Mouse (Mus musculus) adrenal gland, adult (tissue): Measurements from ENCODE around the gene Csnk1g2.

Source experiments
- DNase-seq, 2 experiments: peaks; one replicate each; pipeline ENCODE4 v3.0.0; 2022 to 2023; ENCODE audit warnings: low spot score in 1 of 2; ENCODE audit not compliant: inconsistent age in 2 of 2

Gene Csnk1g2

DNA sequence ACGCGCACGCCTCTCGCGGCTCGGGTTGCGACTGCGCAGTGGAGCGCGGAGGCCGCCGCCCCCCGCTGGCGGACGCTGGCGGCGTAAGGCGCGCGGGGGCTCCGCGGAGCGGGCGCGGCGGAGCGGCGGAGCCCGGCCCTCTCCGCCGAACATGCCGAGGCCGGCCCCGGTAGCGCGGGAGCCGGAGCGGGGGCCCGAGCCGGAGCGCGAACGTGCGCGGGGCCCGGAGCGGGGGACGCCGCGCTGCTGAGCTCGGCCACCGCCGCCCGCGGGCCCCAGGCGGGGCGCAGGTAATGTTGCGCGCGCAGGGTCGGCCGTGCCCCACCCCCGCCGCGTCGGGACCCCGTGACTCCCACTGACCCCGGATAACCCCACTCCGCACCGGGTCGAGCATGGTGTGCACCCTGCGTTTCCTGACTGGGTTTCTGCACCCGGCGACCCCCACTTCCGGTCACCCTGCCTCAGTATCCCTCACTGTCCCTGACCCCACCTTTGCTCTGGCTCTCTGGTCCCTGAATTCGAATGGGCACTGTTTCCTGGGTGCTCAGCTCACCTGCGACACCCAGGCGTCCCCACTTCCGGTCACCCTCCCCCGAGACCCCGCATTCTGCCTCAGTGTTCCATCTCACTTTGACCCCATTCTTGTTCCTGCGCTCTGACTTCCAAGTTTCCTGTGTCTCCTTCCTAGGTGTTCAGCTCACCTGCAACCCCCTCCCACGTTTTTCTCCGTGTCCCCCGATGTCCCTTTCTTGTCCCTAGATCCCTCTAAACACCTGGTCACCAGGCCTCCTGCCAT is at the start of gene Csnk1g2:
Gene Csnk1g2, plus strand, starts transcription at position 178 of the 796 bp plus-strand sequence.
- DNase-seq, result peak; percentile 79 to 88

DNA sequence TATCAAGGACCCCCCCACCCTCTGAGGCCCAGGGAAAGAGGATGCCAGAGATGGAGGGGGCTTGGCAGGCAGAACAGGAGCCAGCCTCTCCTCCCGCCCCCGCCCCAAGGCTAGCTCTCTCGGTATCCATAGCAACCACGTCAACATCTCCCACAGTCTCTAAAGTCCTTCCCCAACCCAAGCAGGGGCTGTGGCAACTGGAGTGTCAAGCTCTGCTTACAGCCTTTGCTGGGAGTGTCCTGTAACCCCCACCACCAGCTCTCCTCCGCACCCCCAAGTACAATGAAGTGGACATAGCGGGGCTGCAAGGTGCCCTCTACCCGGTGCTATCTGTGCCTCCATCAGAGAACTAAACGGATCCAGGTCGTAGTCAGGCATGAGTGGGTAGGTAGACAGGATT is 48.7 kb upstream of the Csnk1g2 start:
- no peak for DNase-seq

DNA sequence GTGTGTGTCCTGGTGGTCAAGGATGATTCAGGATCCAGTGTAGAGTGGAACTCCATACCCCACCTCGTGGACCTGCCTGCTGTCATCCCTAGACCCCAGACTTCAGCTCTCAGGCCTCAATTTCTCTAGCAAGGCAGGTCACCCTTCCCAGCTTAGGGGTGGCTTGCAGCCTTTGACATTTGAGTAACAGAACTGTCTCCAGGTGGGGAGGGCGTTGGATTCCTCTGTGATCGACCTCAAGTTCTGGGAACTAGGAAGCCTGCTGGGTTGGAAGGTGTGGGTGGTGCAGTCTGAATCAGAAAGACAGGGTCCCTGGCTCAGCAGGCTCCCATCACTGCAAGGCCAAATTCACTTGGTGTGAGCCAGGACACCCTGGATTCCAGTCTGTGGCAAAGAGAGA is 47.7 kb upstream of the Csnk1g2 start:
- DNase-seq, result no peak

DNA sequence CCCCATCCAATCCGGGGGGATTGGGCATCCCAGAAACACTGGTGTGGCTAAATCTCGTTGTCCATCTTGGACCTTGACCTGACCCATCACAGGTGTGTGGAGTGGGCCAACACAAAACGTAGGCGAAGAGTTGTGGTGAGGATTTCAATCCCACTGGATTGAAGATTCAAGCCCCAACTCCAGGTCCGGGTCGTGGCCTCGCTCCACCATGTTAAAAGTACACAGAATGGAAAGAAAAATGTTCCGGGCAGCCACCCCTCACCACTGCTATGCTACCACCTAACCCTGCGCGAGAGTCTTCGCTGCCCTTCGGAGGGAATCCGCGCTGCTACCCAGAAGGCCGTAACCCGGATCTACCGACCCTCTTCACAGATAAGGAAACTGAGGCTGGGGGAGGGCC is 46.7 kb upstream of the Csnk1g2 start:
- DNase-seq, result no peak

DNA sequence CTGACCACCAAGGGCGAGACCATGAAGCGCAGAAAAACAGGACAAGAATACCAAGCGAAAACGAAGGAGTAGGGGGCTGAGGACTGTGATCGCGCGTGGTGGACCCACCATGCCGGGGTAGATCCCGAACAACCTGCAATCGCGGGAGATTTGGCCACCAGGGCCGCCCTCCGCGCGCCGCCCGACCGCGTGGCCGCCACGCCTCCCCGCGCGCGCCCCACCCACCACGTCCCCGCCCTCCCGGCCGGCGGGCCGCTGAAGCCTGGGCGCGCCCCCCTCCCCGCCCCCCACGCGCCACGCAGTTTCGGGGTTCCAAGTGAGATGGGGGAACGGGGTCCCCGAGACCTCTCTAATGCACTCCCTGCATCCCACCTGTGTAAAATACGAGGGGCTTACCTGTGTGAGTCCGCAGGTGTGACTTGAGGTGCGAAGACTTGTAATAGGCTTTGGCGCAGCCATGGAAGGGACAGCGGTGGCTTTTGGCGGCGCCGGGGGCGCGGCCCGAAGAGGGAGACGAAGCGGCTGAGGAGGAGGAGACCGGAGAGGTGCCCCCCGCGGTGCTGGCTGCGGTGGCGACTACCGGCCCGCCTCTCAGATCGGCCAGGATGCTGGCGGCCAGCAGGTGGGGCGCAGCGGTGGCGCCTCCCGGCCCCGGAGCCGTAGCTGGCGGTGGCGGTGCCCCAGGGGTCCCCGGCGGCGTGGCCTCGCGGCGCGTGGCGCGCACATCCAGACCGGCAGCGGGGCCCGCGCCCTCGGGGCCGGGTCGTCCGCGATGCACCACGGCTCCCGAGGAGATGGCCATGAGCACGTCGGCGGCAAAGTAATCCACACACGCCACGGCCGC is 46.1 kb upstream of the Csnk1g2 start:
- peak; percentile 74 to 86 for DNase-seq

DNA sequence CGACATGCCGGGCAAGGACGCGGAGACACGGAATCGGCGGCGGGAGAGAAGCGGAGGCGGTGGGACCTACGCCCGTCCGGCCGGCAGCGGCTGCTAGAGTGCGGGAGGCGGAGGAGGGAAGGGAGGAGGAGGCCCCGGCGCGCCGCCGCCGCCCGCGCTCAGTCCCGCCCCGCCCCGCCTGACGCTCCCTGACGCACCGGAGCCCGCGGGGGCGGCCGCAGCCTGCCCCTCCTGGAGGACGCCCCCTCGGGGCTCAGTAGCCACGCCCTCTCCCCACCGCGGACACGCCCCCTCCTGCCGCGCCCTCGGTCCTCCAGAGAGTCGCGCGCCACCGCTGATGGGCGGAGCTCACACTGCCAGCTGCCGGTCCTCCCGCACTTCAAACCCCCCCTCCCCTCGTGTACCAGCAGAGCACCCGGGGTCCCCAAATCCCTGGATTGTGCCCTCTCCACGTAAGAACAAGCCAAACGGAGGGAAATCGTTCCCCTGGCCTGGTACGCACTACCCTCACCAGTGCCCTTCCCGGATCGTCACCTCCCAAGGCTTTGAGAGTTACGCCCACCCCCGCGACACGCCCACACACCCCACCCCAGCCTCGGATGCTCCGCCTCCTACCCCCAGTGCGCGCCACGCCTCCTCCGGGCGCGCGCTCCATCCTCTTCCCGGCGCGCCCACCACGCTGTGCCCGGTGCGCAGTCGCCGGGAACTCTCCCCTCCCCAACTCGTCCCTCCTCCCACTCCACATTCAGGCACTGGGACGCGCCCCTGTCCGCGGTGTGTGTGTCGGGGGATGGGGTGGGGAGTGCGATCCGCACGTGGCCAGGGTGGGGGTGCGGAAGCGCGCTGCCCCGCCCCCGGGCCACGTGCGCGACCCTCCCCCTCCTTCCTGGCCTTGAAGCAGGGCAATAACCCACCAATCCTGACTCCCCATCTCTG is 45.2 kb upstream of the Csnk1g2 start, which contains the start of gene Klf16:
Gene Klf16, minus strand, starts transcription at position 127 of the 936 bp plus-strand sequence.
- DNase-seq, result peak; percentile 100

DNA sequence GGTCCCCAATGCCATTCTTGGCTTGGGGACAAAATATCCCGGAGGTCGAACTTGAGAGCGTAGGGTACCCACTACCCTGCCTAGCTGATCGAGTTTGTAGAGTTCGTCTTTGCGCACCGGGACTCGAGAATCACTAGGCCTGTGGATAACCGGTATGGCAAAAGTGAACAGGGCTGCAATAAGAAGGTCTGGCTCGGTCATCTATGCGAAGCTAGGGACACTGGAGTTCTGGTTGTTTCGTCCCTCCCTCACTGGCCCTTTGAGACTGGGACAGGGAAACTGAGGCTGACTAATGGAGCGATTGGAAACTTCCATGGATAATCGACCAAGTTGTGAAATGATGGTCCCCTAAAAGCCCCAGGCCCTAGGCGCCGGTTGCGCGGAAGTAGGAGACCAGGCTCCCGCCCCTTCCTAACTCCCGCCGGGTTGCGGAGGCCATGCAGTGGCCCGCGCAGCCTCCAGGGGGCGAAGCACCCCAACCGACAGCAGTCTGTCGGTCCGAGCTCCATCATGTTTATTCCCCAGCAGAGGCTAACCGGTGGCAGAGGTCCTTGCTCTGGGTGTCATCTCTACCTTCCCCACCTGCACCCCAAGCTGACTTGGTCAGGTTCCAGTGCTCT is 44.4 kb upstream of the Csnk1g2 start:
- peak; percentile 91 to 97 for DNase-seq

DNA sequence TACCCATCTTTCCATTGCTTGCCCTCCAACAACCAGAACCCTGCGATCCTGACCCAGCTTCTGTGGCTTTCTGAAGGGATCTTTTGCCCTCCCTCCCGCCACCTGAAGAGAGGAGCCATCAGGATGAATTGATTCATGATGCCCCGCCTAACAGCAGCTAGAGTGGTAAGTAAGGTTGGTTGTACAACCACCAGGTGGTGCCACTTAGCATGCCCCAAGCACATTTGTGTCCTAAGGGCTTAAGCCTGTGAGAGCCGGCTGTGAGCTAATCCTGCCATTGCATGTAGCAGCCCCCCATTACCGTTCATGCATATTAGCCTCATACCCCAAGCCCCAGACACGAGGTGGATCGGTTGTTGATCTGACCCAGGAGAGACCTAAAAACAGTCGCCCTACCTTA is 43.7 kb upstream of the Csnk1g2 start:
- peak; percentile 78 to 90 for DNase-seq

DNA sequence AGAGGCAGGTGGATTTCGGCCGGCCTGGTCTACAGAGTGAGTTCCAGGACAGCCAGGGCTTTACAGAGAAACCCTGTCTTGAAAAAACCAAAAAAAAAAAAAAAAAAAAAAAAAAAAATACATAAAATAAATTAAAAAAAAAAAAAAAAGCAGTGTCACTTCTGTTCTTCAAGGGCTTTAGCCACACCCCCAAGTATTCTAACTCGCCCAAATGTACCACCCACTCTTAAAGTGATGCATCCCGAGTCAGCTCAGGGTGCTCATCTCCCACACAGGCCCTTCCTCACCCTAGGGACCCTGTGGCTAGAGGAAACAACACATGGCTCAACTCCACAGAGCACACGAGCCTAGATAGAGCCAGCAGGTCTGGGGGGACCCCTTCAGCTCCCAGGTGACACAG is 39.6 kb upstream of the Csnk1g2 start:
- no peak for DNase-seq

DNA sequence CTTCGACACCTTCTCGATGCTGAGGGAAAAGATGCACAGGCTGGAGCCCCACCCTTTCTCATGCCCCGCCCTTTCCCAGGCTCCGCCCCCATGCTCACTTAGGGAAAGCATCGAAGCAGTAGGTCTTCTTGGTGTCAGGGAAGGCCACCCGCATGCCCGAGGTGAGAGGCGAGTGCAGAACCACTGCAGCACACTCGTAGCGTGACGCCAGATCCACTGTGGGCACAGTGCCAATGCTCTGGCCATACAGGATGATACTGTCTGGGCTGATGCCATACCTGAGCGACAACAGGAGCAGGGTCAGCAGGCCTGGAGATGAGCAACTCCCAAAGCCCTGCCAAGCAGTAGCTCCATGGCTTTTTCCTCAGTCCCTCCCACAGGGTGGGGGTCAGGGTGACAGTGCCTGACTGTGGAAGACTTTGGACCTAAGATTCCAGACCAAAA is 38.6 kb upstream of the Csnk1g2 start:
- DNase-seq, result no peak

DNA sequence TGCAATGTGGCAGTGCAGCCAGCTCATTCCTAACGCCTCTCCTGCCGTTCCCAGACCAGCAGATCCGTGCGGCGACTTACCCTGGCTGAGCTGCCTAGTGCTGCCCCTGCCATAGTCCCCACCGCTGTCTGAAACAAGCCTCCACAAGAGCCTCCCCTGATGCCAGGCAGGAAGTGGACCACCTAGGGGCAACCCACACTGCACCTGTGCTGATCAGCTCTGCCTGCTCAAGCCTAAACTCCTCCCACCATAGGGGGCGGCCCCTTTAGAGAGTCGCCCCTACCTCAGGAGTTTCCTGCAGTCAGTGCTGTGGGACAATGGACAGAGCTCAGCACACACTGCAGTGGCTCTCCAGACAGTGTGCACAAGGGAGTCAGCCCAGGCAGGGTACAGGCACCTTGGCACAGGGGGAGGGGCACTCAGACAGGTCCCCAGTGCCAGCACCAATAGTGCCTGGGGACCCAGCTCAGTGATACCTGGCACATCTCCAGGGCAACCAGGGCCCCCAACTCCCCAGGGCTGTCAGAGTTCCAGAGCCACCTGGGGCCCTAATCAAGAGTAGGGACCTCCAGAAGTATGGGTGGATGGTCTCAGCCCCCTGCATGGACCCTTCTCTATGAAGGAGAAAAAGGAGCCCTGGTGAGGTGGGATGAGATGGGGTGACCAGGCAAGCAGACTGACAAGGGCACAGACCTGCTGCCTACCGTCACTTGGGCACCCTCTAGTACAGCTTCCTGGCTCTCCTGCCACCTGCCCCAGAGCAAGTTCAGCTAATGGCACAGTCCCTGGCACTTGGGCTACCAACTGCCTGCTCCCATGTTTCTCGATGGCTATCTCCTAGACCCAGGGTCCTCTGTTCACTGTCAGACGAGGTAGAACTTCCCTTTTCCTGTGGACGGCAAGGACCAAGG is 37.7 kb upstream of the Csnk1g2 start:
- no peak for DNase-seq

DNA sequence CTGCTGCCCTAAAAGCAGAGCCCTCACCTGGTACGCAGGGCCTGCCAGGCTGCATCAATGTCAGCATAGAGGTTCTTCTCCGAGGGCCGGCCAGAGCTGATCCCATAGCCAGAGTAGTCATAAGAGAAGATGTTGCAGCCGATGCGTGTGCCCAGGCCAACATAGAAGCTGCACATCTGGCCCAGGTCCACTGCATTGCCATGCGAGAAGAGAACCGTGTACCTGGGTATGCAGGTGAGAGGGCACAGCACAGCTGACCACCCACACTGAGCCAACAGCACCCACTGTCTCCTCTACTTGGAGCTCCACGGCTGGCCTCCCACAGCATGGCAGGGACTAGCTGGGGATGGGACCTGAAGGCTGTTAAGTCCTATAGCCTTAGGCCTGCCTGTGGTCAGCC is 37.1 kb upstream of the Csnk1g2 start:
- no peak for DNase-seq

DNA sequence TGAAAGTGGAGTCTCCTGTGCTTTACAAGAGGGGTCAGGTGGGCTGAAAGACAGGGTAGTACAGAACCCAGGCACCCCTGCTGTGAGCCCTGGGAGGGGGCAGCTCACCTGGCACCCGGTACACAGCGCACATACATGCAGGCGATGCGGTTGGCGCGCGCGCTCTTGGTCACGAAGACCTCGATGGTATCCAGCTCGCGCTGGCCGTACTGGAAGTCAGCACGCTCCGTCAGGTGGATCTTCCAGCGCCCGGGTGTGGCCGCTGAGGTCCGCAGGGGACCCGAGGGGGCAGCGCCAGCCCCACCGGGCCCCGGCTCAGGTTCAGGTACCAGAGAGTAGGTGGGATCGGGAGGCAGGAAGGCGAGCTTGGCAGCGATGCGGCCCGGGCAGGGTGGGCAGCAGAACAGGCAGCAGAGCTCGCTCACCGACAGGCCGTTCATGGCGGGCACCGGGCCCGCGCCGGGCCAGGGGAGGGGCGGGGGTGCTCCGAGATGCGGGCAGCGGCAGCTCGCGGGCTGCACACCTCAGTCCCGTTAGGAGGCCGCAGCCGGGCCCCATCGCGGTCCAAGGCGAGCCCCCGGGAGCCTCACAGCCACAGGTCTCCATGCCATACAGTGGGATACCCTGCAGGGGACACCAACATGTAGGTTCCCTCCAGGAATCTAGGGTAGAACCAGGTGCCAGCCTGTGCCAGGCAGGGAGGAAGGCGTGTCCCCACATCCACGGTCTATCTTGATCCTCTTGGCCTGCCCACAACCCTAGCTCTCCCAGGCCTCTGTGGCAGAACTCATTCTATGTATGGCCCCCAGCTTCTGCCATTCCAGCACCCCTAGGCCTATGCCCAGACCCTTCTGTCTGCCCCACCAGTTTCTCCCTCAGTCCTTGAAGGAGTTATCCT is 36.0 kb upstream of the Csnk1g2 start:
- DNase-seq, result no peak

DNA sequence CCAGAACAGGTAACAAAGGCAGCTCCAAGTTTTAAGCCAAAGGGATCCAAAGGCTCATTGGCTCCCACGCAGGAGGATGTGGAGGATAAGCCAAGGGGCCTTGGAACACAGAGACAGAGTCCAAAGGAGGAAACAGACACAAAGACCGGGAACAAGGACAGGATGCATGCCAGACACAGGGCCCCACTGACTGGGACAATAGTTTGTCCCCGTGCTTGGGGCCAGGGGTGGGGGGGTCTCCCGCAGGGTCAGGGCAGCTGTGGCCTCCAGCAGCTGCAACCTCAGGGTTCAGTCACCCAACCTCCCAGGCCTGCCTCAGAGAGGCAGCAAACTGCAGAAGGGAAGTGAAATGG is 35.4 kb upstream of the Csnk1g2 start:
- peak in 1 of 2 experiments; percentile 69 for DNase-seq

DNA sequence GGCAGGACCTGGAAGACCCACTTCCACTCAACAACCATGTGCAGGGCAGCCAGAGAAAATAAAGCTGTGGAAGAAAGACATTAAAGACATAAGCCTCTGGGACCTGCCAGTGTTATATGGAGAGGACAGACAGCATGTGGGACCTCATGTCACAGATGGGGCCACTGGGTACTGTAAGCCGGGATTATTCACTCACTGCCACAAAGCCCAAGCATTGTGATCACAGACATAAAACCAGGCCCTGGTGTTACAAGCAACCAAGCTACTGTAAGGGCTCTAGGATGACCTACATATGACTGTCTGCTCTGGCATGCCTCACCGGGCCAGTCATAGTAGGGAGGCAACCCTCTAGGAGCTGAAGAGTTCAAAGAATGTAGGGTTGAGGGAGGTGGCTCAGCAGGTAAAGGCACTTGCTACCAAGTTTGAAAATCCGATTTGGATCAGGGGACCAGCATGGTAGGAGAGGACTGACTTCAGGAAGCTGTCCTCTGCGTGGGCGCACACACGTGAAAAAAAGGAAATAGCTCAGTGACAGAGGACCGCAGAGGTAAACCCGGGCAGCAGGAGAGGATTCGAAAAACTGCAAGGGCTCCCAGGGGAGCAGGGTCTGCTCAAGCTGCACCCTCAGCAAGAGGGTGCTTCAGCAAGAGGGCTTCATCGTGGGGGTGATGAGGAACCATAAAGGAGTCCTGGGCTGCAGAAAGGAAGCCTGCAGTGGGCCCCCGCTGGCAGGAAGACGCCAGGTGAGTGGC is 33.3 kb upstream of the Csnk1g2 start:
- peak in 1 of 2 experiments; percentile 72 for DNase-seq

DNA sequence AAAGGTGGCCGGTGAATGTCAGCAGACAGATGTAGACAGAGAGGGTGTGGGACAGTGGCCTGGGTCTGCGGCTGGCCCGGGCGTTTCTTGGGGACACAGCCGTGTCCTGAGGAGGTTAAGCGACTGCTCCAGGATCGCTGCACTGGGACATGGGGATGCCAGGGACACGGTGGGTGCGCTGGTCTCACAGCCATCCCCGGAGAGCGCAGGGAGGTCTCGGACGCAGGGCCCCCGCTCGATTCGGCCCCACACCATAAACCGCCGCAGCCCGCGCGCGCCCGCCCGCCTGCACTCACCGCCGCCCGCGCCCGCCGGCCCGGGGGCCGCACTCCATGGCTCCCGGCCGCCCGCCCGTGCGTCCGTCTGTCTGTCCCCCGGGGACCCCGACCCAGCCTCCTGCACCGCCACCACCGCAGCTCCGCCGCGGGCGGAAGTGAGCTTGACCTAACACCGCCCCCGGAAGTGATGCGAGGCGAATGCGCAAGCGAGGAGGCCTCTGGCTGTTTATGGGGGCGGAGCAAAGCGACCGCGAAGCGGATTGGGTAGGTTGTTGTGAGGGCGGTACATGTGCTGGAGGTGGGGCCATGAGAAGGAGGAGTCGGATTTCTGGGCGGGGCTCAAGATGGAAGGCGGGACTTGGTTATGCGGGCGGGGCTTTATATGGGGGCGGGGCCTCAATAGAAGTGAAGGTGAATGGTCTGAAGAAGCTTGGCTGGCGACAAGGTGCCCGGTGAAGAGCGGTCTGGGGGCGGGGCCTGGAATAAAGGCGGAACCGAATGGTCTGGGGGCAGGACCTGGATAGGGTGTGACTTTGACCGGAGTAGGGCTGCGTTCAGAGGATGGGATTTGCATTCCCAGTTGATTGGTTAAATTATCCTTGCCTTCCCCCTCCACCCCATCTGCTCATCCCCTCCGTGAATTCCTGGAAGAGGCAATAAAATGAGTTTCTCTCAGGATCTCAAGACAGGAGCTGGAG is 32.5 kb upstream of the Csnk1g2 start, which contains the start of gene Abhd17a:
Gene Abhd17a, minus strand, starts transcription at position 463 of the 976 bp plus-strand sequence.
- DNase-seq, result peak; percentile 97 to 99
